Mouse (Mus musculus) left cerebral cortex, postnatal 36 days (tissue): ENCODE results near the gene Zfp791. TPM values are rescaled to one million over a fixed set of nuclear protein-coding genes. Genes with fewer than 3 reads are reported as not detected.
"Not testable (repeated sequence)": the region's sequence is repeated elsewhere in the genome, so short reads cannot be mapped to it uniquely, and the experiment has no call there.

Experiments used
- DNase-seq, 2 experiments: peaks; one replicate each; pipeline ENCODE4 v3.0.0; 2021 to 2022; ENCODE audit warnings: low spot score in 2 of 2, mixed read lengths in 1 of 2
- intact Hi-C: fragments of 180-260 bp; cut with DNase I; formaldehyde crosslinking; loops from one replicate; pipeline ENCODE4 v1.15.1; 2025
- total RNA-seq, 2 experiments: library from RNA; stranded (reverse); gene quantifications; 2 replicates each; pipeline ENCODE4 v1.2.3; 2021

Gene Zfp791
- total RNA-seq, 2 experiments from 2014 or later = 6.7 to 8.7 TPM

DNA sequence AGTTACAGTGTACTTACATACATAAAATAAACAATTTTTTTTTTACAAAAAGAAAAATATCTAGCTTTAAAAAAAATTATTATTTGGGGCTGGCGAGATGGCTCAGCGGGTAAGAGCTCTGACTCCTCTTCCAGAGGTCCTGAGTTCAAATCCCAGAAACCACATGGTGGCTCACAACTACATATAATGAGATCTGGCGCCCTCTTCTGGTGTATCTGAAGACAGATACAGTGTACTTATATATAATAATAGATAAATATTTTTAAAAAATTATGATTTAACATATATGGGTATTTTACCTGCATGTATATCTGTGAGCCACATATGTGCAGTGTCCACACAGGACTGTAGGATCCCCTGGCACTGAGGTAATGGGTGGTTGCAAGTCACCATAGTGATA, 36.7 kb downstream of the Zfp791 start:
- DNase-seq = no peak
- intact Hi-C loops = no loop called here

DNA sequence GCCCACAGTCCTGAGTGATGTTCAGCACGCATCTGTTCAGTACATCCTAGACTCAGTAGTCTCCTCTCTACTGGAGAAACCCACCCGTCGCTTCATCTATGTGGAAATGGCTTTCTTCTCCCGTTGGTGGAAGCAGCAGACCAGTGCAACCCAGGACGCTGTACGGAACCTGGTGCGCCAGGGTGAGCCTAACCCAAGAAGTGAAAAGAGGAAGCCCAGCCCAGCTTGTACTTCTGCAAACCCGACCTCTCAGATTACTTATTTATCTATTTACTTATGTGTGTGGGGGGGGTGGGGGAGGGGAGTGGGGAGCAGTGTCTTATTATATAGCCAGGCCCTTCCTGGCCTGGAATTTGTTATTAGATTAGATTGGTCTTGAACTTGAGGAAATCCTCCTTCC, 38.3 kb downstream of the Zfp791 start:
- no peak for DNase-seq
- intact Hi-C loops = loop anchor here (5.0 kb wide), 1 partner anchor 33 kb away; no protein-coding TSS in a partner anchor

DNA sequence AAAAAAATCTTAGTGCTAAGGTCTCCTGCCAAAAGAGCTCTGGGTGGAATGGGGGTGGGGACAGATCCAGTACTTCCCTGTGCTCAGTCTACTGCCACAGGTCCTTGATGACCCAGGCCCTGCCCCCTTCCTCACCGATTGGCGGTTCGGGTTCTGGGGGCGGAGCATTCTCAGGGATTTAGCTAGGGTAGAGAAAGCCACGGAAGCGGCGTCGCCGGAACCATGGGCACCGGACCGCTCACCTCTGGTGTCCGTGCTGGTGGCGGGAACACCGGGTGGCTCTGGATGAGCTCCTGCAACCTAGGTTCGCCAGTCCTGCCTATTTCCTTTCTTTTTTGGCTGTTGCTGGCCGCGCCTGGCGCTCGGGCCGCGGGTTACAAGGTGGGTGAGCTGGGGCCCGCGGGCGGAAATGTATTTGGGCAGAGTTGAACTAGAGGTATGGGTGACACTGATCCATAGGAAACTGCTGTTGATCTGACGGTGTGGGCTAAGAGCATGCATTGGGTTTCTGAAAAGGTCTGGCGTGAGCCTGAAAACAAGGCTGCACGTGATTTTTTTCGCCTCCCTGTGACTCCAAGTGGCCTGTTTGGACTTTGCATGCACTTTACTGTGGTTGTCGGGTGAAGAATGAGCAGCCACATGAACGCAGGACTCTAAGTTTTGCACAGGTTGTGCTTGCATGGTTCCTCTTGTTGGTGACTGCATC, 39.6 kb downstream of the Zfp791 start, which contains the start of gene Man2b1:
Man2b1 (plus strand) TSS at position 163 of the 706 bp plus-strand sequence.
- peak; percentile 85 to 87 for DNase-seq
- intact Hi-C loops = loop anchor here (5.0 kb wide), 1 partner anchor 34 kb away; no protein-coding TSS in a partner anchor

DNA sequence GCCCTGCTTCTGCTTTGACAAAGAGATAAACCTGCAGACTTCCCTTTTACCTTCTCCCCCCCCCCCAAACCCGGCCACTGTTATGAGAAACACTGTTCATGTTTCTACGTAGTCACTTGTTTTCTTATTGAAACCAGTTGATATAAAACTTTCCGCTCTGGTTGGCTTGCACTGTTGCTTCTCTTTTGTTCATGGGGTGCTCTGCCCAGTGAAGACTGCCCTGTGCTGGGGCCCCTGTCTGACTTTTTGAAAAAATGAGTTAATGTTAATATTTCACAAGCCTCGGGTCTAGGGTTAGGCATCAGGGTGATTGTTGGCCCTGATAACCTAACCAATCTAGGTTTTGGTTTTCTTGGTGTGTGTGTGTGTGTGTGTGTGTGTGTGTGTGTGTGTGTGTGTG, 40.7 kb downstream of the Zfp791 start:
- DNase-seq = not testable (repeated sequence)
- intact Hi-C loops = loop anchor here (5.0 kb wide), 1 partner anchor 35 kb away; no protein-coding TSS in a partner anchor

DNA sequence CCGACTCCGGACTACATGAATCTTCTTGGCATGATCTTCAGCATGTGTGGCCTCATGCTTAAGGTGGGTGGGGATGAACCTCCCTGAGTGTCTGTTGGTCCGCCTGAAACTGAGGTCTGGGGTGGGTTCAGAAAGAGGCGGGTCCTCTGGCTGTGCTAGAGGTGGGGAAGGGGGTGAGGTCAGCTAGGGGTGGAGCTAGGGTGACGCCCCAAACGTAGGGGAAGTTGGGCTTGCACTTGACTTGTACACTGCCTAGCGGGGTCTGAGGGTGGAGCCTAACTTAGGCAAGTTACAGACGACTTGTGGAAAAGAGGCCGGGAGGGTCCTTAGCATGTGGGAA, 41.7 kb downstream of the Zfp791 start, which contains the start of gene Wdr83:
Wdr83 (minus strand) TSS at position 91 of the 340 bp plus-strand sequence.
- intact Hi-C loops = loop anchor here (5.0 kb wide), 1 partner anchor 36 kb away; no protein-coding TSS in a partner anchor
- DNase-seq = no peak

DNA sequence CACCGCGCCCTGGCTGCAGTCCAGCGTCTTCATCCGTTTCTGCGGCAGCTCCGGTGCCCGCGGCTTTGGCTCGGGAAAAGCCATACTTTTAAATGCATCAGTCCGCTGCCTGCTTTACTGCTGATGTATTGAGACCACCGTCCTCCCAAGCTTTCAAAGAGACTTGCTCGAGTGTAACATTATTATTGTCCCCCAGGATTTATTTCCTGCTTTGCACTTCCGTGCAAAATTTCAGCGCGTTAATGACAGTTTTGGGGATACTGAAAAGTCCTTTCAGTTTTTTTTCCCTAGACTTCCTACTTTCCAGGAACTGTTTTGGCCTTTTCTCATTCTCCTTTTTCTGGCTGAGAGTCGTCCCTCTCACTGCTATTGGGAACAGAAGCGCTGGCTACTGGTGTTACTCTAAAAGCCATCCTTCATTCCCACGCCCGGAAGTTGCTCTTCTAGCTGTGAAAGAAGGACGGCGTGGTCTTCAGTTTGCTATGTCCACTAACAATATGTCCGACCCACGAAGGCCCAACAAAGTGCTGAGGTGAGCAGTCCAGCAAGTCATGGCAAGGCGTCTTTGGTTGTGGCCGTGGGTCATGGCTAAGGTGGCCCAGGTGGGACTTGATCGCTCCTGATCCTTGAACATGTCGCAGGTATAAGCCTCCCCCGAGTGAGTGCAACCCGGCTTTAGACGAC, 42.2 kb downstream of the Zfp791 start, which contains the start of gene Wdr83os:
Wdr83os (plus strand) TSS at position 209 of the 684 bp plus-strand sequence.
- DNase-seq = peak; percentile 50 to 60
- intact Hi-C loops = loop anchor here (5.0 kb wide), 1 partner anchor 37 kb away; no protein-coding TSS in a partner anchor

DNA sequence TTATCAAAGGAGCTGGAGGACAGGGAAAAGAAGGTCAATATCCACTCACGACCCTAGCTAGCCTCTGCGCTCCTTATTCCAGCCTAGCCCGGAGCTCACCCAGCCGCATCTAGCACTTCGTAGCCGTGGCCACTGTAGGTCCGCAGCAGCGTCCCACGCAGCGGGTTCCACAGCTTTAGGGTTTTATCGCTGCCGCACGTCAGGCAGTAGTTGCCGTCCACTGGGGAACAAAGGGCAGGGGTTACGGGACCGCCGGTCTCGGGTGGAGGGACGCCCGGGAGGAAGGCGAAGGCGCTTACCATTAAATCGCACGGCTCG, 42.7 kb downstream of the Zfp791 start:
- no peak for DNase-seq
- intact Hi-C loops = loop anchor here (5.0 kb wide), 1 partner anchor 37 kb away; no protein-coding TSS in a partner anchor

DNA sequence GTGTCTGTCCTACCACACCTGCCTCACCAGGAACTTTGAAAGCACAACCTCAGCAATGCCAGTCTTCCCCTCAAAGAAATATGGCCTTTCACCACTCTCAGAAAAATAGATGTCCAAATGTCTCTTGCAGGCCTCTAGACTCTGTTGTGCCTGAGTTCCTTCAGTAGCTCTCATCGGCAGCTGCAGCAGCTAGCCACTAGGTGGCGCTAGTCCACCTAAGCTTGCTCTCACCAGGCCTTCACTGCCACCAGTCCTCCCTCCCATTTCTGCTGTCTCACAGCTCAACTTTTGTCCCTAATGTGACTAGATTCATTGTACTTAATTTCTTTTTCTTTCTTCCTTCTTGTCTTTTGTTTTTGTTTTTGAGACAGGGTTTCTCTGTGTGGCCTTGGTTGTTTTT, 45.9 kb downstream of the Zfp791 start:
- DNase-seq = peak; percentile 76 to 78
- intact Hi-C loops = loop anchor here (2.0 to 10.0 kb wide), 2 partner anchors 94 to 218 kb away; partner anchors contain the start of genes Orc6 and Vps35

DNA sequence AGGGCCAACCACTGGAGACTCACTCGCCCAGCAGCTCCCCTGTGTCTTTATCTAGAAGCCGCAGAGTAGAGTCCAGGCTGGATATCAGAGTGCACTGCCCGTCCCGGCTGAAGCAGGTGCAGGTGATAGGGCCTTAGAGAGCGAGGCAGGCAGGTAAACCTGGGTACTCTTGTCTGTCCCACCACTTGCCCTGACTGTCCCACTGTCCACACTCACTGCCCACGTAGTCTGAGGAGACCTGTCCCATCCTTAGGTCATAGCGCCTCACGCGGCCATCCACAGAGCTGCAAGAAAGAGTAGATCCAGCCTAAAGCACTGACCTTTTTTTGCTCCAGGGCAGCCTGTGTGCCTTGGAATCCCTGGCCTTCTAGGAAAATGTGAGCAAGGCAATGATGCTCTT, 46.9 kb downstream of the Zfp791 start:
- intact Hi-C loops = loop anchor here (2.0 to 10.0 kb wide), 2 partner anchors 95 to 219 kb away; partner anchors contain the start of genes Orc6 and Vps35
- DNase-seq = no peak

DNA sequence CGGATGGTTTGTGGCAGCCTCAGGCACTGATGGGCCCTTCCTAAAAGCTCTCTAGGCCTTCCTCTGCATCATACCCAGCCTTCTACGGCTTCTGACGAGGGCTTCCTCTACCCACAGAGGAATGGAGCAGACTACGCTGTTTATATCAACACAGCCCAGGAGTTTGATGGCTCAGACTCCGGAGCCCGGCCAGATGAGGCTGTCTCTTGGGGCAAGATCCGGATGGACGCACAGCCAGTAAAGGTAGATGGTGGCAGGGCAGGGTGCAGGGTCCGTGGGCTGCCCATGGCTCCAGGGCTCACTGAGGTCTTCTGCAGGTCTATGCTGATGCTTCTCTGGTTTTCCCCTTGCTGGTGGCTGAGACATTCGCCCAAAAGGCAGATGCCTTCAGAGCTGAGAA, 48.3 kb downstream of the Zfp791 start:
- intact Hi-C loops = loop anchor here (5.0 to 10.0 kb wide), 2 partner anchors 37 to 220 kb away; partner anchors contain the start of genes Orc6, Tnpo2 and Vps35
- no peak for DNase-seq

DNA sequence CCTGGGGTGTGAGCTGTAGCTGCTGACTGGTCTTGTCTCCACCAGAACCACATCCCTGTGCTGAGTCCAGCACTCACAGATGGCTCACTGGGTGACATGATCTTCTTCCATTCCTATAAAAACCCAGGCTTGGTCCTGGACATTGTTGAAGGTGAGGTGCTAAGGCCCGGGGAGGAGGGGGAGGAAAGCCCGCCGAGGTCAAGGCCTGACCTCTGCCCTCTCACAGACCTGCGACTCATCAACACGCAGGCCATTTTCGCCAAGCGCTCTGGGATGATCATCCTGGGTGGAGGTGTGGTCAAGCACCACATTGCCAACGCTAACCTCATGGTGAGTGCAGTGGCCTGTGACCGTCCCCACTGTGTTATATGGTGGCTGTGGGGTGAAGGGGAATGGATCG, 48.7 kb downstream of the Zfp791 start:
- no peak for DNase-seq
- intact Hi-C loops = loop anchor here (5.0 to 10.0 kb wide), 2 partner anchors 37 to 221 kb away; partner anchors contain the start of genes Orc6, Tnpo2 and Vps35

DNA sequence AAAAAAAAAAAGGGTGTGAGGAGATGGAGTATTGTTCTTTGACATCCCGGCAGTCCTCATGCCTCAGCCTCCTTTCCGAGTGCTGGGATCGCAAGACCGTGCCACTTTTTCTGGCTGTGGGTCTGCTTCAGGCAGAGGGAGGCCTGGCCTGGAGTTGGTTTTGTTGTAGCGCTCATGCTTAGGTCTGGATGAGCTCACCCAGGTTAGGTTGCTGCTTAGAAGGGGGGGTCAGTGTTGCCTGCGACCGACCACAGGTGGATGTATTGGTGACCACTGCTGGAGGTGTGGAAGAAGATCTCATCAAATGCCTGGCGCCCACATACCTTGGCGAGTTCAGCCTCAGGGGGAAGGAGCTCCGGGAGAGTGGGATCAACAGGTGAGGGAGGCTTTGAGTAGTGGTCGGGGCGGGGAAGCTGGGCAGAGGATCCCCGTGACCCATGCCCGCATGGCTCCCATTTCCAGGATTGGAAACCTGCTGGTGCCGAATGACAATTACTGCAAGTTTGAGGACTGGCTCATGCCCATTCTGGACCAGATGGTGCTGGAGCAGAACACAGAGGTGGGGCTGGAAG, 49.8 kb downstream of the Zfp791 start:
- intact Hi-C loops = loop anchor here (5.0 to 10.0 kb wide), 2 partner anchors 36 to 222 kb away; partner anchors contain the start of genes Orc6, Tnpo2 and Vps35
- no peak for DNase-seq

DNA sequence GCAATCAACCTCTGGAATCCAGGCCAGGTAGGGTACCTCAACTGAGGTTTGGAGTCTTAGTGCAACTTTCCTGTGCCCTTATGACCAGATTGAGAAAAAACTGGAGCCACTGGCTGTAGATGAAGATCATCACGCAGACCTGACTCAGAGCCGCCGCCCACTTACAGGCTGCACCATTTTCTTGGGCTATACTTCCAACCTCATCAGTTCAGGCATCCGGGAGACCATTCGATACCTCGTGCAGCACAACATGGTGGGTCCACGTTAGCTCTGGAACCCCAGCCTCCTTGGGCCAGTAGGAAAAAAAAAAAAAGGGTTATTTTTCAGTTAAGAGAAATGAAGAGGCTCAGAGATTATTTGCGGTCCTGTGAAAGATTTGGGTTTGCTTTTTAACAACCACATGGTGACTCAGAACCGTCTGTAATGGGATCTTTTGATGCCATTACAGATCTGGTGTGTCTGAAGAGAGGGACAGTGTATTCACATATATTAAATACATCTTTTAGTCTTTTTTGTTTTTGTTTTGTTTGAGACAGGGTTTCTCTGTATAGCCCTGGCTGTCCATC, 50.4 kb downstream of the Zfp791 start:
- intact Hi-C loops = loop anchor here (5.0 to 10.0 kb wide), 2 partner anchors 35 to 222 kb away; partner anchors contain the start of genes Orc6, Tnpo2 and Vps35
- no peak for DNase-seq

DNA sequence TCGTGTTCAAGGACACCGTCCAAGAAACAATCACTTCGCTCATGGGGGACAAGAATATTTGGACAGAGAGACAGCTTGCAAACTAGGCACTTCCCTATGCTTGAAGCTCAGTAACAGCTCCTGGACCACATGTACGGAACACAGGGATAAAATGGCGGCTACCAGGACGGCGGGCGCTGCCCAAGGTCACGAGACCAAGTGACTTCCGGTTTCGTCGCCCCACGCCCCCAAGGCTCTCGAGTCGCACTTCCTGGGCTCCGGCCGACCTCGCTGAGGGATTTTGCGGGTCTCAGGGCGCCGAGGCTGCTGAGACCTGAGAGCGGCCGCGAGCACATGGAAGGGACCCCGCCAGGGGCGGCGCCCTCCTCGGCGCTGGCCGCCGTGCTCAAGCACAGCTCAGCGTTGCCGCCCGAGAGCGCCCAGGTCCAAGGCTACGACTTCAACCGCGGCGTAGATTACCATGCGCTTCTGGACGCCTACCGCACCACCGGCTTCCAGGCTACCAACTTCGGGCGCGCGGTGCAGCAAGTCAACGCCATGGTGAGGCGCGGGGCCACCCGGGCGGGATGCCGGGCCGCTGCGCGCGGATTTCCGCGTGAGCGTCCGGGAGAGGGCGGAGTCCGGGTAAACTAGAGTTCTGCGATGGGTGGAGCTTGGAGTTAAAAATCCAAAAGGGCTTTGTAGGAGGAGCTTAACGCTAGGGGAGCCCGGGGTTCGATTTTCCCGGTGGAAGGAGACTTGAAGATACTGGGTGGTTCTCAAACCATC, 51.2 kb downstream of the Zfp791 start, which contains the start of gene Dhps:
Dhps (plus strand) TSS at position 244 of the 768 bp plus-strand sequence.
- DNase-seq = peak; percentile 88 to 91
- intact Hi-C loops = loop anchor here (5.0 to 10.0 kb wide), 2 partner anchors 34 to 223 kb away; partner anchors contain the start of genes Orc6, Tnpo2 and Vps35

DNA sequence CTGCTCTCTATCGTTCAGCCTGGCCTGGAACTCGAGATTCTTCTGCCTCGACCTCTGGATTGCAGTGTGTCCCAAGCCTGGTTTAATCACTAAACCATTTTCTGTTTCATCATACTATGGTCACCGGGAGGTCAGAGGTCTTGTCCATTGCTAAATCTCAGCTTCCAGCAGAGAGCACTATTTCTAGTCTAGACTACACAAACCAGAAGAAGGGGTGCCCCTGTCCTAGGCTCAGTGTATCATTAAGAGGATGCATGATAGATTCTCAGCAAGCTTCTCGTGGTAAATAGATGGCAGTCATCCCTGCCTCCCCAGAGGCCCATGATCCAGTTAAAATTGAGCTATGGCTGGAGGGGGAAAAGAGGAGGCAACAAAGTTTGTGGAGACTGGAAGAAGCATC, 51.9 kb downstream of the Zfp791 start:
- DNase-seq = no peak
- intact Hi-C loops = loop anchor here (5.0 to 10.0 kb wide), 2 partner anchors 34 to 224 kb away; partner anchors contain the start of genes Orc6, Tnpo2 and Vps35

DNA sequence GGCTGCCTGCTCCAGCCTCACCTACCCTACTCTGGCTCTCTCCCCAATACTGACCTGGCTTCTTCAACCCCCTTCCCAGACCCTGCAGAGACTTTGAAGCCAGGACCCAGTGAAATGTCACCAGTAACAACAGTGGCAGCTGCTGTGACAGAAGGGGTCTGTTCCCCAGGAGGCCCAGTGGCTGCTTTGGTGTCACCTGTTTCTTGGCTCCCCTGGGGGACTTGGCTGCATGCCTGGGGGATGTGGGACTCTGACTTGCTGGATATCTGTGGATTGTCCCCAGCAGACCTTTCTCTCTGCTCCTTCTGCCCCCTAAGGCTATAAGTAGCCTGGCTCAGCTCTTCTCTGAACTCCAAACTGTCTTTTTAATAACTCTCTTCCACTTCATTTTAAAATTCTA, 54.9 kb downstream of the Zfp791 start, which contains the start of gene Gm5741:
Gm5741 (minus strand) TSS at position 1 of the 400 bp plus-strand sequence.
- intact Hi-C loops = no loop called here

DNA sequence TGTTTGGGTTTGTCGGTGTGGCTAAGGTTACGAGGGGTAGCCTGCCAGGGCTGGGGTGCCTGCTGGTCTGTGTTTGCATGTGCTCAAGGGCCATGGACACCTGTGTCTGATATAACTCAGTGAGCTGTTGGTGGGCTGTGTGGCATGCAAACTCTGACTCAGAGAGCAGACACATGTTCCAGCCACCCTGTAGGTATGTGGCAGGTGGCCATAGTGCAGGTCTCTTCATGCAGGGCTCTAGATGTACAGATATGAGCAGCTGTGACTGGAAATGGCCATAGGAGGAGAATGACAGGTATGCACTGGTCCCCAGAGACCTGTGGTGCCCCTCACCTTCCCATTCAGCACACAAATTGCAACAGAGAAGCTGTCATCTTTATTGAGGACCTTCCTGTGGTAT, 55.7 kb downstream of the Zfp791 start:
- intact Hi-C loops = no loop called here
- no peak for DNase-seq

More for the DNA sequence above, 54.9 kb downstream of the Zfp791 start, which contains the start of gene Gm5741:
- DNase-seq = no peak

DNA sequence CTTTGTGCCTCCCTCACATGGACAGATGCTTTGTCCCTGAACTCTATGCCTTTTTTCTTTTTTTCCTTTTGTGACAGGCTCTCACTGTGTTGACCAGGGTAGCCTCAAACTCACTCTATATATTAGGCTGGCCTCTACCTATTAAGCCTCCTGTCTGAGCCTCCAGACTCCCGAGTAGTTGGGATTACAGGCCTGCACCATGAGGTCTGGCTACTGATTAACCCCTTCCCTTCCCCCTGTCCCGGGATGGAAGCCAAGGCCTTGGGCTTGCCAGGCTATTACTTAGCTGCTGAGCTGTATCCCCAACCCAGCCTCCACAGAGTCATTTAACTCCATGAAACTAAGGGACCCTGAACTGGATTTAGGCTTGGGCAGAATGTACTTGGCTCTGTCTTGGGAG, 57.7 kb downstream of the Zfp791 start:
- DNase-seq = no peak
- intact Hi-C loops = no loop called here
